Mouse (Mus musculus) kidney, adult 2 months (tissue): ENCODE data around the gene Nsun7. TPM values are rescaled to one million over a fixed set of nuclear protein-coding genes. Genes with fewer than 3 reads are reported as not detected.

ENCODE experiments used
- DNase-seq: peaks from one replicate; pipeline ENCODE4 v3.0.0; 2021
- H3K27ac ChIP-seq: fragments of 200-500 bp; 2 replicates; pipeline ENCODE4 v1.5.1; 2012; ENCODE audit warnings: low read depth, low read length, control low read depth, inconsistent platforms; ENCODE audit not compliant: insufficient read depth
- H3K27me3 ChIP-seq: fragments of 200-500 bp; replicated peaks from 2 replicates; pipeline ENCODE4 v1.6.1; 2012; ENCODE audit warnings: mild to moderate bottlenecking, moderate library complexity, low read length, inconsistent platforms; ENCODE audit not compliant: control insufficient read depth, insufficient read depth
- H3K36me3 ChIP-seq: fragments of 200-500 bp; 2 replicates; pipeline ENCODE4 v1.6.1; 2012; ENCODE audit warnings: mild to moderate bottlenecking, moderate library complexity, low read length, inconsistent platforms; ENCODE audit not compliant: control insufficient read depth, insufficient read depth
- H3K4me1 ChIP-seq: fragments of 200-500 bp; 2 replicates; pipeline ENCODE4 v1.6.1; 2011; ENCODE audit warnings: low read length; ENCODE audit not compliant: control insufficient read depth, insufficient read depth
- H3K4me3 ChIP-seq: fragments of 200-500 bp; 2 replicates; pipeline ENCODE4 v1.5.1; 2011; ENCODE audit warnings: mild to moderate bottlenecking, low read depth, low read length, control low read depth; ENCODE audit not compliant: insufficient read depth
- CTCF ChIP-seq: fragments of 200-500 bp; conservative IDR thresholded peaks from 2 replicates; pipeline ENCODE4 v1.5.1; 2011; ENCODE audit warnings: low read depth, mild to moderate bottlenecking, control low read depth, low read length, moderate library complexity, mixed read lengths; ENCODE audit not compliant: insufficient read depth, insufficient read length
- POLR2A ChIP-seq: fragments of 200-500 bp; IDR thresholded peaks from one replicate; pipeline ENCODE4 v1.6.1; 2011; ENCODE audit warnings: low read depth, low read length, control low read depth
- WGBS: fragments of 180-500 bp; shearing (Covaris S2); methylation state at CpG from one replicate; pipeline ENCODE4 v1.1.7; 2018; 5-methylcytosine and 5-hydroxymethylcytosine counted together
- polyA plus RNA-seq: library from polyadenylated mRNA; depleted of rRNA; stranded (reverse); fragments of >200 nt; gene quantifications from 2 replicates; pipeline ENCODE4 v1.2.3, GENCODE M21; 2012; rRNA removed

The Nsun7 gene
- polyA plus RNA-seq = 0.36 and 0.42 TPM in 2 replicates

DNA sequence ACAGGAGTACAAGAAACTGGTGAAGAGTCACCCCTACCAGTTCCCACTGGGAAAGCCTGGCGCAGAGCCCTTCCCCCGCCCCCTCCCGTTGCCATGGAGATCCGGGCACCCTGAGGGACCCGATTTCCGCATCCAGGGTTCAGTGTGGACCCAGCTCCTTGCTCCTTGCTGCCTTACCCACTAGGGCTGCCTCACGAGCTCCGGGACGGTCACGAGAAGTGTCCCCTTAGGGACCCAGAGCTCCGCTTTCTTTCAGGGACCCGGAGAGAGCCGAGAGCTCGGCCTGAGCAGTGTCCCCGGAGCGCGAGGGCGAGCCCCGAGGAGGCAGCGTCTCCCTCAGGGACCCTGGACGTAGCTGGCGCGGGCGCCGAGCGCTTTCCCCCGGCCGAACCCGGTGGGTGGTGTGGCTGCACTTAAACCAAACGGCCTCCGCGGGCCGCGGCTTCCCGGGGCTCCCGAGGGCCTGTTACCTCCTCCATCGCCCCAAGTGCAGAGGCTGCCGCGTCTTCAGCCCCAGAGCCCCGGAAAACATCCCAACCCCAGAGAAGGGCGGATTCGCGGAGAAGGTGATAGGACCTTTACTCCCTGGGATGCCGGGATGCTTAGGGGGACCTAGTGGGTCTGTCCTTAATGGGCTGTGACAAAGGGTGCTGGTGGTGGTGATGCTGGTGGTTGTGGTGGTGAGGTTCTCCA lies at the start of gene Nsun7:
Gene Nsun7 (plus strand): TSS at position 142 of the 693 bp plus-strand sequence.
- no peaks in the 10 kb centered on the region for H3K36me3 ChIP-seq
- peak; percentile 89 for DNase-seq
- no peaks in the 10 kb centered on the region for H3K27me3 ChIP-seq
- TF ChIP-seq CTCF (no peak), POLR2A (no peak)
- 3% methylated on average over 44 of the region's 44 CpGs for WGBS
- H3K4me3 ChIP-seq = peak within 1 kb of the TSS; percentile 47
- 0 out of 2 replicates have a peak, but pooled peaks cover 2% of the 10 kb centered on the region for H3K4me1 ChIP-seq
- H3K27ac ChIP-seq = no peak within 1 kb of the TSS

DNA sequence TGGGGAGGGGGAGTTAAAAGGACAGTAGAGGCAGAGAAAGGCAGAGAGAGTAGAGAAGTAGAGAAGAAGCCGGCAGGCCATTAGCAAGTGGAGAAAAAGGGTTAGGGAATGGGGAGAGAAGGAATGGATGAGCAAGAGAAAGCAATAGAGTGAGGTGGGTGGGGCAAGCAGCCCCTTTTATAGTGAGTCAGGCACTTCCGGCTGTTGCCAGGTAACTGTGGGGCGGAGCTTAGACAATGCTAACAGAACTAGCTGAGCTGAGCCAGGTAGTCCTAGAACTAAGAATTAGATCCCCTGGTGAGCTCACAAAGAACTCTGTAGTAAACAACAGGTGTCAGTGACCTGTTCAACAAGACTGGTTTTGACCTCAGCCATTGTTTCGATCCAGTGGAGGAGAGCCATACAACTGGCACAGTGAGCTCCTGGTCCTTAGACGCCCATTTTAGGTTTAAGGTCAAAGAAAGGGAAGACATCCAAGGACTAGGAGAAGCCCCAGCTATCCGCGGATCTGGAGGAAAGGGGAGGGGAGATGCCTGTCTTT lies 45.2 kb upstream of the Nsun7 start:
- TF ChIP-seq POLR2A = no peak
- TF ChIP-seq CTCF = no peak
- Histone ChIP-seq H3K4me3 (no peak overlapping the region), H3K27ac (no peak overlapping the region), H3K4me1 (peaks cover 10% of the 10 kb centered on the region; the same call in 1 of the 2 replicates), H3K36me3 (no peaks in the 10 kb centered on the region), H3K27me3 (no peaks in the 10 kb centered on the region)
- WGBS = 68% methylated on average over 7 of the region's 7 CpGs
- DNase-seq = no peak

DNA sequence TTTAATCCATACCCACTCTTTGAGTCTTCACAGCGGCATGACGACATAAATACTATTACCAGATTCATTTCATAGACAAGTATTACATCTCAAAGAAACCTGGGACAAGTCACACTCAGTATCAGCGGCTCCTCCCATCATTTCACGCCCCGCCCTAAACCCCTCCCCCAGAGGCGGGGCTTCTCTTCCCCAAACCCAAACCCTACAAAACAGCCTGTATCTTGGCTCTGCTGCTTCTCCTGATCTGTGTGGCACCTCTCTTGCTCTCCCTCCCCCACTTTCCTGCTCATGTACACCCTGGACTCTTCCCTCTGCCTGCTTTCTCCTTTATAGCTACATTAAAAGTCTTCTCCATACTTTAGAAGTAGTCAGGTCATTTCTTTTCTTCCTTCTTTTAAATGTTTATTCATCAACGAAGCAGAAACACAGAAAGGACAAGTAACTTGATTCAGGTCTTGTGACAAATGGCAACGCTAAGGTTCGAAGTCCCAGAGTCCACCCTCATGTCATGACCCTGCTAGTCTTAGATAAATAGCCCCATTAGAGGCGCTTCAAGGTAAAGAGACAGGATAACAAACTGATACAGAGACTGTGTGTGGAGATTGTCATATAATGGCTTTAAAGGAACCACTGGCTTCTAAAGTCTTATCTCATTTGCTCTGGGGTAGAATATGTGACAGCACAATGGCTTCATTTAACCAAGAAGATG lies 44.0 kb upstream of the Nsun7 start:
- H3K27ac ChIP-seq = no peak overlapping the region
- H3K27me3 ChIP-seq = no peaks in the 10 kb centered on the region
- no peak overlapping the region for H3K4me3 ChIP-seq
- peak; percentile 38 for DNase-seq
- H3K36me3 ChIP-seq = no peaks in the 10 kb centered on the region
- WGBS = 54% methylated on average over 10 of the region's 10 CpGs
- H3K4me1 ChIP-seq = peaks cover 10% of the 10 kb centered on the region; the same call in 1 of the 2 replicates
- no peak for TF ChIP-seq POLR2A
- TF ChIP-seq CTCF = no peak

DNA sequence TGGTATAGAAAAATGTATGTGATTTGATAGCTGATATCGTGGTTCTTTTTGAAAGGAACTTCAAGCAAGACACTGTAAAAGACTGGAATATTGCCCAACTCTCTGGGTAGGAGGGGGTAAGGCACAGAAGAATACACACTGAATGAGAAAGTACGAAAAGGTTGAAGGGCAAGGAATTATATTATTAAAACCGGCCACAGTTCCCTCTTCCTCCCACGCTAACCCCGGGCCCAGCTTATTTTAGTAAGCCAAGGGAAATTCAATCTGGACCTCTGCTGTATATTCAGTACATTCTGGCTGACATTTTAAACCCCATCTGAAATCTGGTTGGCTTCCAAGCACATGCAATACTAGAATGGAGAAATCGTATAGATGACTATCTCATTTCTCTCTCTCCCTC lies 40.0 kb upstream of the Nsun7 start:
- Histone ChIP-seq H3K36me3 (no peaks in the 10 kb centered on the region), H3K4me3 (no peak overlapping the region), H3K27ac (no peak overlapping the region), H3K27me3 (no peaks in the 10 kb centered on the region), H3K4me1 (peaks cover 10% of the 10 kb centered on the region; the same call in 1 of the 2 replicates)
- no peak for DNase-seq
- WGBS = 40% methylated on average over 6 of the region's 6 CpGs
- TF ChIP-seq CTCF = no peak
- TF ChIP-seq POLR2A = no peak

DNA sequence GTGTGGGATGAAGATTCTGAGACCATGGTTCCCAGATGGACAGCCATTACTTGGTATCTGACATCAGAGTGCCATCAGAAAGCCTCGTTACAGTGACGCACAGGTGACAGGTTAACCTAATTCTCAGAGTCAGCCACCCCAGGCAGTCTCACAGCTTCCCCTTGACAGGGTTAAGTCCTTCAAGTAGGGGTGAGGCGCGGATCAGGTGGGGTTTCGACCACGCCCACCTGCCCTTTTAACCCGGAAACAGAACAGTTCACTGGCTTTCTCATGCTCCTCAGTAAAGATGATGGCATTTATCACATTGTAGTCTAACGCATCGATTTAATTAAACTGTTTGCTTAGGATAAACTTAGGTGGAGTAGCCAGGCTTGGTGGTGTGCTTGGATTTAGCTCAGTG lies 39.1 kb upstream of the Nsun7 start:
- DNase-seq = no peak
- Histone ChIP-seq H3K36me3 (no peaks in the 10 kb centered on the region), H3K4me3 (no peak overlapping the region), H3K27ac (no peak overlapping the region), H3K4me1 (peaks cover 10% of the 10 kb centered on the region; the same call in 1 of the 2 replicates), H3K27me3 (no peaks in the 10 kb centered on the region)
- WGBS = 84% methylated on average over 9 of the region's 9 CpGs
- no peak for TF ChIP-seq POLR2A
- TF ChIP-seq CTCF = no peak

DNA sequence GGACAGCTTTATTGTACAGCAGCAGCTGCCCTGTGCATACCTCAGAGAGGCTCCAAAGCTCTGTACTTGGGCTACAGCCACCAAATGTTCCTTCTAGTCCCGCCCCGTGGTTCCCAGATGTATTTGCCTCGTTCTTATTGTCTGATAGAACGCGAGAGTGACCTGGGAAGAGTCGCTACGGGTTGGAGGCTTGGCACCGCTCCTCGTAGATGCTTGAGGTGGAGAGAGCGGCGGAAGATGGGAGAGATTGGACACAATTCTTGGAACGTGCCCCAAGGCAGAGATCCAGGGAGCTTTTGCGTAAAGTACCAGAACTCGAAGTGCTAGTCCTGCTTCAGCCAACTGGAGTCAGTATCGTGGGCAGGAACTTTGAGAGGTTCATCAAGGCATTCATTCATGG lies 36.8 kb upstream of the Nsun7 start:
- H3K36me3 ChIP-seq = no peaks in the 10 kb centered on the region
- no peak overlapping the region for H3K4me3 ChIP-seq
- peaks cover 5% of the 10 kb centered on the region; the same call in 1 of the 2 replicates for H3K4me1 ChIP-seq
- TF ChIP-seq CTCF = no peak
- TF ChIP-seq POLR2A = no peak
- WGBS = 92% methylated on average over 15 of the region's 15 CpGs
- no peak overlapping the region for H3K27ac ChIP-seq
- H3K27me3 ChIP-seq = no peaks in the 10 kb centered on the region
- peak; percentile 20 for DNase-seq

DNA sequence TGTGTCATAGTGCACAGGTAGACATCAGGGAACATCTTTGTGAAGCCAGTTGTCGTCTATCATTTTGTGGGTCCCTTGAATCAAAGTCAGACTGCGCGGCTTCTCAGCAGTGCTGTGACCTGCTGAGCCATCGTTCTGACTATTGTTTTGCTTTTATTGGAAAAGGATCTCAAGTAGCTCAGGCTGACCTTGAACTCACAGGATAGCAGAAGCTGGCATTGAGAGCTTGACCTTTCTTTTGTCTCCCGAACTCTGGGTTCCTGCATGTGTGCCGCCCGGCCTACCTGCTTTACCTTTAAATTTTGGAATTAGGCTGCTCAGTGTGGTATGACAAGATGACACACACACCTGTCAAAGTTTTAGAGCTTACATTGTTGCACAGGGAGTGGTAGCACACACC lies 33.2 kb upstream of the Nsun7 start:
- H3K36me3 ChIP-seq = no peaks in the 10 kb centered on the region
- no peak for DNase-seq
- H3K27me3 ChIP-seq = no peaks in the 10 kb centered on the region
- no peak overlapping the region for H3K27ac ChIP-seq
- no peak overlapping the region for H3K4me3 ChIP-seq
- WGBS = 88% methylated on average over 7 of the region's 7 CpGs
- TF ChIP-seq POLR2A = no peak
- TF ChIP-seq CTCF = no peak
- no peaks in the 10 kb centered on the region for H3K4me1 ChIP-seq
